Mouse (Mus musculus) embryonic facial prominence, embryonic 13.5 days (tissue): Measurements from ENCODE around the gene Sgk2. TPM values are rescaled to one million over a fixed set of nuclear protein-coding genes. Genes with fewer than 3 reads are reported as not detected.
"Not testable (repeated sequence)": the region's sequence is repeated elsewhere in the genome, so short reads cannot be mapped to it uniquely, and the experiment has no call there.

ENCODE experiments used
- ATAC-seq: fragments of 200-750 bp; cut with Nextera tagmentation; 2 replicates; pipeline ENCODE4 v1.8.0; 2017; ENCODE audit warnings: low read depth; ENCODE audit not compliant: insufficient number of reproducible peaks, insufficient read depth, low FRiP score, low TSS enrichment
- H3K27ac ChIP-seq: fragments of 300-500 bp; sonication (generic); 2 replicates; pipeline ENCODE4 v1.5.1; 2015; ENCODE audit warnings: moderate library complexity, mild to moderate bottlenecking, inconsistent platforms
- H3K27me3 ChIP-seq: fragments of 300-500 bp; sonication (generic); 2 replicates; pipeline ENCODE4 v1.6.1; 2015; ENCODE audit warnings: mild to moderate bottlenecking, inconsistent platforms
- H3K36me3 ChIP-seq: fragments of 300-500 bp; sonication (generic); 2 replicates; pipeline ENCODE4 v1.6.1; 2015; ENCODE audit warnings: mild to moderate bottlenecking, inconsistent platforms
- H3K4me1 ChIP-seq: fragments of 300-500 bp; sonication (generic); 2 replicates; pipeline ENCODE4 v1.6.1; 2015; ENCODE audit warnings: inconsistent platforms
- H3K4me2 ChIP-seq: fragments of 300-500 bp; sonication (generic); 2 replicates; pipeline ENCODE4 v1.6.1; 2015; ENCODE audit warnings: moderate library complexity, mild to moderate bottlenecking, inconsistent platforms
- H3K4me3 ChIP-seq: fragments of 300-500 bp; sonication (generic); 2 replicates; pipeline ENCODE4 v1.5.1; 2015; ENCODE audit warnings: mild to moderate bottlenecking, inconsistent platforms
- H3K9ac ChIP-seq: fragments of 300-500 bp; sonication (generic); 2 replicates; pipeline ENCODE4 v1.6.1; 2015; ENCODE audit warnings: mild to moderate bottlenecking, inconsistent platforms
- H3K9me3 ChIP-seq: fragments of 300-500 bp; sonication (generic); 2 replicates; pipeline ENCODE4 v1.6.1; 2016; ENCODE audit warnings: inconsistent platforms
- whole genome bisulfite sequencing: fragments of 180-500 bp; shearing (Covaris S2); methylation state at CpG from one replicate; pipeline ENCODE4 v1.1.7; 2015; ENCODE audit warnings: mixed read lengths; 5-methylcytosine and 5-hydroxymethylcytosine counted together
- polyA plus RNA-seq: library from polyadenylated mRNA; unstranded; fragments of >200 nt; fragmentation: Nextera tagmentation; extraction: Ambion mirVana; gene quantifications from 2 replicates; pipeline ENCODE4 v1.2.1, GENCODE M21; 2015

Sgk2 gene
- polyA plus RNA-seq, 1 experiment from 2014 or later, result 0.10 TPM

- Histone ChIP-seq H3K27me3 (no peaks in the 10 kb centered on the region), H3K9me3 (no peaks in the 10 kb centered on the region), H3K27ac (no peak overlapping the region; the same call in 1 of the 2 replicates), H3K4me1 (no peaks in the 10 kb centered on the region), H3K9ac (no peak overlapping the region; the same call in 1 of the 2 replicates), H3K36me3 (peaks cover 45% of the 10 kb centered on the region), H3K4me2 (peak overlapping the region; percentile 60), H3K4me3 (peak overlapping the region; percentile 30)
- no peak for ATAC-seq
- WGBS, result 3% methylated on average over 10 of the region's 10 CpGs
Observed at GRCm38 (mm10) chr2:163048125-163048524, 61.0 kb downstream of the Sgk2 start.

- no peak for ATAC-seq
- H3K9ac ChIP-seq, result no peak overlapping the region
- H3K27ac ChIP-seq, result no peak overlapping the region
- no peaks in the 10 kb centered on the region for H3K27me3 ChIP-seq
- H3K4me1 ChIP-seq, result peaks cover 7% of the 10 kb centered on the region
- no peaks in the 10 kb centered on the region for H3K9me3 ChIP-seq
- H3K36me3 ChIP-seq, result peaks cover 37% of the 10 kb centered on the region
- no peak overlapping the region for H3K4me2 ChIP-seq
- 89% methylated on average over 2 of the region's 2 CpGs for WGBS
- no peak overlapping the region for H3K4me3 ChIP-seq
Observed at GRCm38 (mm10) chr2:163049116-163049515, 62.0 kb downstream of the Sgk2 start.

- no peaks in the 10 kb centered on the region for H3K27me3 ChIP-seq
- ATAC-seq, result no peak
- H3K4me1 ChIP-seq, result peaks cover 26% of the 10 kb centered on the region
- WGBS, result 65% methylated on average over 1 of the region's 1 CpGs
- H3K27ac ChIP-seq, result no peak overlapping the region
- no peaks in the 10 kb centered on the region for H3K9me3 ChIP-seq
- H3K36me3 ChIP-seq, result peaks cover 14% of the 10 kb centered on the region
- no peak overlapping the region for H3K9ac ChIP-seq
- H3K4me3 ChIP-seq, result no peak overlapping the region
- no peak overlapping the region for H3K4me2 ChIP-seq
Observed at GRCm38 (mm10) chr2:163051691-163052090, 64.6 kb downstream of the Sgk2 start.

- H3K4me3 ChIP-seq, result no peak overlapping the region
- whole genome bisulfite sequencing, result 22% methylated on average over 4 of the region's 4 CpGs
- H3K36me3 ChIP-seq, result peaks cover 10% of the 10 kb centered on the region
- H3K4me2 ChIP-seq, result no peak overlapping the region
- ATAC-seq, result no peak
- no peaks in the 10 kb centered on the region for H3K9me3 ChIP-seq
- H3K4me1 ChIP-seq, result peaks cover 26% of the 10 kb centered on the region
- no peaks in the 10 kb centered on the region for H3K27me3 ChIP-seq
- H3K9ac ChIP-seq, result no peak overlapping the region
- no peak overlapping the region for H3K27ac ChIP-seq
Observed at GRCm38 (mm10) chr2:163052101-163052500, 65.0 kb downstream of the Sgk2 start.

- no peaks in the 10 kb centered on the region for H3K9me3 ChIP-seq
- peaks cover 26% of the 10 kb centered on the region for H3K4me1 ChIP-seq
- 0 out of 2 replicates have a peak, but pooled peaks cover 5% of the 10 kb centered on the region for H3K36me3 ChIP-seq
- no peak for ATAC-seq
- H3K4me3 ChIP-seq, result no peak overlapping the region
- no peak overlapping the region for H3K27ac ChIP-seq
- H3K9ac ChIP-seq, result no peak overlapping the region
- no peak overlapping the region for H3K4me2 ChIP-seq
- H3K27me3 ChIP-seq, result no peaks in the 10 kb centered on the region
- 53% methylated on average over 4 of the region's 4 CpGs for WGBS
Observed at GRCm38 (mm10) chr2:163052826-163053225, 65.7 kb downstream of the Sgk2 start.

- peak within 1 kb of the TSS; percentile 99 for H3K4me2 ChIP-seq
- H3K4me3 ChIP-seq, result peak within 1 kb of the TSS; percentile 76
- H3K9me3 ChIP-seq, result no peaks in the 10 kb centered on the region
- peak within 1 kb of the TSS; percentile 51; the same call in 1 of the 2 replicates for H3K27ac ChIP-seq
- H3K9ac ChIP-seq, result peak within 1 kb of the TSS; percentile 79
- 1% methylated on average over 48 of the region's 48 CpGs for WGBS
- peaks cover 26% of the 10 kb centered on the region for H3K4me1 ChIP-seq
- H3K36me3 ChIP-seq, result no peaks in the 10 kb centered on the region
- H3K27me3 ChIP-seq, result no peaks in the 10 kb centered on the region
- peak; percentile 98 for ATAC-seq
Observed at GRCm38 (mm10) chr2:163054335-163054840, 67.3 kb downstream of the Sgk2 start, which contains the start of gene Mybl2. Gene Mybl2 (plus strand): TSS chr2:163054687.

- Histone ChIP-seq H3K27ac (peak overlapping the region; percentile 51; the same call in 1 of the 2 replicates), H3K9me3 (no peaks in the 10 kb centered on the region), H3K9ac (peak overlapping the region; percentile 79), H3K4me2 (peak overlapping the region; percentile 99), H3K36me3 (no peaks in the 10 kb centered on the region), H3K4me1 (peaks cover 26% of the 10 kb centered on the region), H3K27me3 (no peaks in the 10 kb centered on the region), H3K4me3 (peak overlapping the region; percentile 76)
- 1% methylated on average over 38 of the region's 38 CpGs for WGBS
- no peak for ATAC-seq
Observed at GRCm38 (mm10) chr2:163054891-163055494, 67.9 kb downstream of the Sgk2 start.

GRCm38 (mm10) chr2:163055715-163056114, 68.6 kb downstream of the Sgk2 start:
- 34% methylated on average over 5 of the region's 5 CpGs for WGBS
- Histone ChIP-seq H3K9me3 (no peaks in the 10 kb centered on the region), H3K4me2 (peak overlapping the region; percentile 99), H3K27ac (no peak overlapping the region), H3K4me1 (peaks cover 26% of the 10 kb centered on the region), H3K27me3 (no peaks in the 10 kb centered on the region), H3K4me3 (peak overlapping the region; percentile 76), H3K36me3 (no peaks in the 10 kb centered on the region), H3K9ac (peak overlapping the region; percentile 79)
- ATAC-seq, result no peak

GRCm38 (mm10) chr2:163056584-163056983, 69.5 kb downstream of the Sgk2 start:
- 88% methylated on average over 9 of the region's 9 CpGs for WGBS
- ATAC-seq, result no peak
- H3K4me1 ChIP-seq, result peaks cover 26% of the 10 kb centered on the region
- H3K9me3 ChIP-seq, result no peaks in the 10 kb centered on the region
- no peak overlapping the region for H3K27ac ChIP-seq
- H3K36me3 ChIP-seq, result no peaks in the 10 kb centered on the region
- H3K27me3 ChIP-seq, result no peaks in the 10 kb centered on the region
- H3K9ac ChIP-seq, result no peak overlapping the region
- no peak overlapping the region for H3K4me3 ChIP-seq
- no peak overlapping the region for H3K4me2 ChIP-seq

GRCm38 (mm10) chr2:163058981-163059380, 71.9 kb downstream of the Sgk2 start:
- not testable (repeated sequence) for ATAC-seq, H3K9me3 ChIP-seq, H3K9ac ChIP-seq, H3K4me3 ChIP-seq, H3K27ac ChIP-seq, H3K27me3 ChIP-seq, H3K4me2 ChIP-seq
- peaks cover 21% of the 10 kb centered on the region for H3K4me1 ChIP-seq
- WGBS, result 93% methylated on average over 6 of the region's 7 CpGs
- peaks cover 15% of the 10 kb centered on the region for H3K36me3 ChIP-seq

- H3K36me3 ChIP-seq, result peaks cover 30% of the 10 kb centered on the region
- ATAC-seq, result no peak
Observed at GRCm38 (mm10) chr2:163060630-163061029, 73.5 kb downstream of the Sgk2 start.

More at GRCm38 (mm10) chr2:163060630-163061029, 73.5 kb downstream of the Sgk2 start:
- H3K4me1 ChIP-seq, result peaks cover 8% of the 10 kb centered on the region
- 83% methylated on average over 6 of the region's 6 CpGs for WGBS
- no peak overlapping the region for H3K27ac ChIP-seq
- no peak overlapping the region for H3K9ac ChIP-seq
- H3K9me3 ChIP-seq, result no peaks in the 10 kb centered on the region
- no peaks in the 10 kb centered on the region for H3K27me3 ChIP-seq
- H3K4me2 ChIP-seq, result no peak overlapping the region
- H3K4me3 ChIP-seq, result no peak overlapping the region
